Mouse (Mus musculus) embryonic facial prominence, embryonic 15.5 days (tissue): ENCODE results near the gene Mrm2. TPM values are rescaled to one million over a fixed set of nuclear protein-coding genes. Genes with fewer than 3 reads are reported as not detected.

ENCODE experiments used
- ATAC-seq: fragments of 200-750 bp; cut with Nextera tagmentation; 2 replicates; pipeline ENCODE4 v1.8.0; 2017; ENCODE audit warnings: low read depth, moderate TSS enrichment; ENCODE audit not compliant: insufficient number of reproducible peaks, low FRiP score, low TSS enrichment
- H3K27ac ChIP-seq: fragments of 300-500 bp; sonication (generic); replicated peaks from 2 replicates; pipeline ENCODE4 v1.5.1; 2015; ENCODE audit warnings: mild to moderate bottlenecking, inconsistent platforms
- H3K27me3 ChIP-seq: fragments of 300-500 bp; sonication (generic); 2 replicates; pipeline ENCODE4 v1.6.1; 2015; ENCODE audit warnings: inconsistent platforms
- H3K36me3 ChIP-seq: fragments of 300-500 bp; sonication (generic); 2 replicates; pipeline ENCODE4 v1.6.1; 2015; ENCODE audit warnings: mild to moderate bottlenecking, inconsistent platforms
- H3K4me1 ChIP-seq: fragments of 300-500 bp; sonication (generic); 2 replicates; pipeline ENCODE4 v1.6.1; 2015; ENCODE audit warnings: inconsistent platforms
- H3K4me2 ChIP-seq: fragments of 300-500 bp; sonication (generic); replicated peaks from 2 replicates; pipeline ENCODE4 v1.6.1; 2015; ENCODE audit warnings: mild to moderate bottlenecking, inconsistent platforms
- H3K4me3 ChIP-seq: fragments of 300-500 bp; sonication (generic); replicated peaks from 2 replicates; pipeline ENCODE4 v1.5.1; 2015; ENCODE audit warnings: mild to moderate bottlenecking, inconsistent platforms
- H3K9ac ChIP-seq: fragments of 300-500 bp; sonication (generic); 2 replicates; pipeline ENCODE4 v1.6.1; 2015; ENCODE audit warnings: inconsistent platforms
- H3K9me3 ChIP-seq: fragments of 300-500 bp; sonication (generic); replicated peaks from 2 replicates; pipeline ENCODE4 v1.6.1; 2016; ENCODE audit warnings: inconsistent platforms
- WGBS: fragments of 180-500 bp; shearing (Covaris S2); methylation state at CpG from one replicate; pipeline ENCODE4 v1.1.7; 2015; 5-methylcytosine and 5-hydroxymethylcytosine counted together
- polyA plus RNA-seq: library from polyadenylated mRNA; unstranded; fragments of >200 nt; fragmentation: Nextera tagmentation; extraction: Ambion mirVana; gene quantifications from 2 replicates; pipeline ENCODE4 v1.2.1, GENCODE M21; 2015

The Mrm2 gene
- polyA plus RNA-seq: 20.4 and 21.9 TPM in 2 replicates

- peak within 1 kb of the TSS; percentile 68 for H3K4me3 ChIP-seq
- peak within 1 kb of the TSS; percentile 92 for H3K27ac ChIP-seq
- ATAC-seq: peak; percentile 79
- peak within 1 kb of the TSS; percentile 84 for H3K9ac ChIP-seq
- 1% methylated on average over 39 of the region's 39 CpGs for WGBS
- no peaks in the 10 kb centered on the region for H3K27me3 ChIP-seq
- peaks cover 27% of the 10 kb centered on the region for H3K4me1 ChIP-seq
- H3K4me2 ChIP-seq: peak within 1 kb of the TSS; percentile 87
- peaks cover 30% of the 10 kb centered on the region for H3K36me3 ChIP-seq
- no peaks in the 10 kb centered on the region for H3K9me3 ChIP-seq
Observed at GRCm38 (mm10) chr5:140331615-140332512, at the start of gene Mrm2. Mrm2 (minus strand) TSS chr5:140331898.

- no peak overlapping the region for H3K4me2 ChIP-seq
- H3K4me3 ChIP-seq: no peak overlapping the region
- H3K27ac ChIP-seq: no peak overlapping the region
- no peak for ATAC-seq
- no peaks in the 10 kb centered on the region for H3K9me3 ChIP-seq
- H3K9ac ChIP-seq: no peak overlapping the region
- peaks cover 24% of the 10 kb centered on the region for H3K4me1 ChIP-seq
- H3K36me3 ChIP-seq: no peaks in the 10 kb centered on the region
- 79% methylated on average over 7 of the region's 7 CpGs for WGBS
- H3K27me3 ChIP-seq: no peaks in the 10 kb centered on the region
Observed at GRCm38 (mm10) chr5:140381156-140381555, 49.5 kb upstream of the Mrm2 start.

GRCm38 (mm10) chr5:140379299-140379698 is 47.6 kb upstream of the Mrm2 start:
- Histone ChIP-seq H3K9me3 (no peaks in the 10 kb centered on the region), H3K27me3 (no peaks in the 10 kb centered on the region), H3K4me3 (no peak overlapping the region), H3K4me1 (peaks cover 22% of the 10 kb centered on the region), H3K9ac (no peak overlapping the region), H3K27ac (no peak overlapping the region), H3K36me3 (no peaks in the 10 kb centered on the region), H3K4me2 (no peak overlapping the region)
- ATAC-seq: 0 out of 2 replicates have a peak, but pooled peaks have one; percentile 53
- WGBS: 61% methylated on average over 6 of the region's 6 CpGs

GRCm38 (mm10) chr5:140378121-140378853 is 46.6 kb upstream of the Mrm2 start:
- H3K27ac ChIP-seq: peak overlapping the region; percentile 29; the same call in 1 of the 2 replicates
- no peak overlapping the region for H3K4me3 ChIP-seq
- no peaks in the 10 kb centered on the region for H3K27me3 ChIP-seq
- no peak overlapping the region for H3K4me2 ChIP-seq
- no peak overlapping the region for H3K9ac ChIP-seq
- H3K4me1 ChIP-seq: peaks cover 13% of the 10 kb centered on the region
- H3K36me3 ChIP-seq: no peaks in the 10 kb centered on the region
- 67% methylated on average over 6 of the region's 6 CpGs for WGBS
- ATAC-seq: no peak
- H3K9me3 ChIP-seq: no peaks in the 10 kb centered on the region

- 87% methylated on average over 4 of the region's 4 CpGs for WGBS
- Histone ChIP-seq H3K27me3 (no peaks in the 10 kb centered on the region), H3K9ac (no peak overlapping the region), H3K9me3 (no peaks in the 10 kb centered on the region), H3K4me3 (no peak overlapping the region), H3K36me3 (no peaks in the 10 kb centered on the region), H3K27ac (no peak overlapping the region), H3K4me1 (peaks cover 20% of the 10 kb centered on the region), H3K4me2 (no peak overlapping the region)
- no peak for ATAC-seq
Observed at GRCm38 (mm10) chr5:140375249-140375829, 43.6 kb upstream of the Mrm2 start.

GRCm38 (mm10) chr5:140374226-140374625 is 42.5 kb upstream of the Mrm2 start:
- Histone ChIP-seq H3K9ac (no peak overlapping the region), H3K36me3 (no peaks in the 10 kb centered on the region), H3K4me2 (no peak overlapping the region), H3K4me1 (peaks cover 15% of the 10 kb centered on the region), H3K27ac (no peak overlapping the region), H3K9me3 (no peaks in the 10 kb centered on the region), H3K27me3 (no peaks in the 10 kb centered on the region), H3K4me3 (no peak overlapping the region)
- 61% methylated on average over 3 of the region's 3 CpGs for WGBS
- ATAC-seq: no peak

- Histone ChIP-seq H3K4me3 (no peak overlapping the region), H3K4me2 (no peak overlapping the region), H3K9me3 (no peaks in the 10 kb centered on the region), H3K27me3 (no peaks in the 10 kb centered on the region), H3K27ac (no peak overlapping the region), H3K9ac (no peak overlapping the region), H3K4me1 (0 out of 2 replicates have a peak, but pooled peaks cover 14% of the 10 kb centered on the region), H3K36me3 (no peaks in the 10 kb centered on the region)
- no peak for ATAC-seq
- WGBS: 69% methylated on average over 2 of the region's 2 CpGs
Observed at GRCm38 (mm10) chr5:140373711-140374110, 42.0 kb upstream of the Mrm2 start.

- H3K9ac ChIP-seq: no peak overlapping the region
- H3K4me2 ChIP-seq: no peak overlapping the region
- H3K27ac ChIP-seq: no peak overlapping the region
- WGBS: 80% methylated on average over 3 of the region's 3 CpGs
- H3K27me3 ChIP-seq: no peaks in the 10 kb centered on the region
- H3K9me3 ChIP-seq: no peaks in the 10 kb centered on the region
- 0 out of 2 replicates have a peak, but pooled peaks cover 7% of the 10 kb centered on the region for H3K4me1 ChIP-seq
- H3K4me3 ChIP-seq: no peak overlapping the region
- H3K36me3 ChIP-seq: no peaks in the 10 kb centered on the region
- no peak for ATAC-seq
Observed at GRCm38 (mm10) chr5:140371671-140372070, 40.0 kb upstream of the Mrm2 start.

- H3K4me2 ChIP-seq: no peak overlapping the region
- H3K4me1 ChIP-seq: 0 out of 2 replicates have a peak, but pooled peaks cover 7% of the 10 kb centered on the region
- WGBS: 56% methylated on average over 6 of the region's 6 CpGs
- H3K27ac ChIP-seq: peak overlapping the region; percentile 69; the same call in 1 of the 2 replicates
- no peaks in the 10 kb centered on the region for H3K9me3 ChIP-seq
- H3K27me3 ChIP-seq: no peaks in the 10 kb centered on the region
- no peak for ATAC-seq
- H3K4me3 ChIP-seq: no peak overlapping the region
- H3K36me3 ChIP-seq: no peaks in the 10 kb centered on the region
- H3K9ac ChIP-seq: no peak overlapping the region
Observed at GRCm38 (mm10) chr5:140370446-140371254, 39.0 kb upstream of the Mrm2 start.

- Histone ChIP-seq H3K4me1 (0 out of 2 replicates have a peak, but pooled peaks cover 7% of the 10 kb centered on the region), H3K4me2 (no peak overlapping the region), H3K9me3 (no peaks in the 10 kb centered on the region), H3K4me3 (no peak overlapping the region), H3K9ac (no peak overlapping the region), H3K27me3 (no peaks in the 10 kb centered on the region), H3K27ac (no peak overlapping the region), H3K36me3 (no peaks in the 10 kb centered on the region)
- ATAC-seq: no peak
- WGBS: 77% methylated on average over 2 of the region's 2 CpGs
Observed at GRCm38 (mm10) chr5:140369466-140369865, 37.8 kb upstream of the Mrm2 start.
